Comparison of ENCODE assay signal across 8 mouse cellular contexts in the genomic region with DNA sequence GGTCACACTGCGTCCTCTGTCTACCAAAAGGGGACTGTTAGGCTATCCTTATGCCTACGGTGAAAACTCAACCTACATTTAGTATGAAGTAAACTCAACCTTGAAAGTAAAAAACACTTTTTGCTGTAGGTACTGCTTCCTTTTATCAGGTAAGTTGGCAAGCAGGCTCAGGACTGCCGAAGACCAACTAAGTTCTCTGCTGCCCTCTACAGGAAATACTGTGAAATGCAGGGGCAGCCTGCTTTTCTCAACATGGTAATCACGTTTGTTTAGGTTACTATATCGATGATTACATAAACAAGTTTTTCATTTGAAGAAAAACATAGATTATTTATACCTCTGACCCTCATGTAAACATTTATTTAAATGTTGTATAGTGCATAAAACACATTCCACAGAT. TPM values are rescaled to one million over a fixed set of nuclear protein-coding genes. Genes with fewer than 3 reads are reported as not detected.
DNase-seq lines count a peak whose midpoint lies in the region.

No protein-coding gene starts in this region.

- H3K4me1 ChIP-seq in embryonic facial prominence, embryonic 10.5 days, result peaks cover 10% of the 10 kb centered on the region
- peaks cover 16% of the 10 kb centered on the region for H3K4me1 ChIP-seq in limb, embryonic 10.5 days

- peak; percentile 53 to 74 for DNase-seq in urinary bladder, postnatal 36 days (ENCODE audit: low spot score in 2 of 2)
- no peak for DNase-seq in urinary bladder, adult 18-20 months (ENCODE audit: low spot score in 2 of 2)
- DNase-seq in adrenal gland, postnatal 36 days, result peak; percentile 67 to 82
- peak; percentile 74 for DNase-seq in embryonic facial prominence, embryonic 10.5 days (ENCODE audit: low spot score)
- peak; percentile 88 for DNase-seq in induced T-regulatory cell, adult 2 months (ENCODE audit: low read depth)
- peak; percentile 78 for DNase-seq in limb, embryonic 10.5 days (ENCODE audit: low spot score)
- DNase-seq in right cerebral cortex, adult 2 months (ENCODE audit: low spot score in 2 of 2), result peak; percentile 82 to 83
- DNase-seq in Muller cell, postnatal 12 days (ENCODE audit: inconsistent ontology term), result no peak

- H3K4me3 ChIP-seq in embryonic facial prominence, embryonic 10.5 days, result no peak overlapping the region
- no peak overlapping the region for H3K4me3 ChIP-seq in limb, embryonic 10.5 days

- no peaks in the 10 kb centered on the region for H3K27me3 ChIP-seq in embryonic facial prominence, embryonic 10.5 days (replicated peaks; ENCODE audit: low read depth, poor library complexity, severe bottlenecking)
- no peaks in the 10 kb centered on the region for H3K27me3 ChIP-seq in limb, embryonic 10.5 days (ENCODE audit: low read depth, poor library complexity, severe bottlenecking)

- H3K9me3 ChIP-seq in embryonic facial prominence, embryonic 10.5 days, result no peaks in the 10 kb centered on the region
- no peaks in the 10 kb centered on the region for H3K9me3 ChIP-seq in limb, embryonic 10.5 days (replicated peaks)

- WGBS in embryonic facial prominence, embryonic 10.5 days, result 42% methylated on average over 5 of the region's 5 CpGs
- 44% methylated on average over 5 of the region's 5 CpGs for WGBS in limb, embryonic 10.5 days

- peaks cover 45% of the 10 kb centered on the region for H3K36me3 ChIP-seq in embryonic facial prominence, embryonic 10.5 days (replicated peaks)
- peaks cover 49% of the 10 kb centered on the region for H3K36me3 ChIP-seq in limb, embryonic 10.5 days

- H3K27ac ChIP-seq in embryonic facial prominence, embryonic 10.5 days (replicated peaks), result no peak overlapping the region
- no peak overlapping the region for H3K27ac ChIP-seq in limb, embryonic 10.5 days

RNA-seq across cellular contexts. Expression of a gene that starts 21.1 kb away (rescaled TPM):
- 100 to 1,000 TPM; 163 to 196 TPM for total RNA-seq in adrenal gland, postnatal 36 days (2021)
- polyA plus RNA-seq in embryonic facial prominence, embryonic 10.5 days (2016; fragmentation: Nextera tagmentation; extraction: Ambion mirVana), result 100.0 and 117 TPM in 2 replicates
- 70.6 and 101 TPM in 2 replicates for polyA plus RNA-seq in limb, embryonic 10.5 days (2016; fragmentation: Nextera tagmentation; extraction: Ambion mirVana)

RNA-seq across cellular contexts. Expression of a gene that starts 21.2 kb away (rescaled TPM):
- not detected for total RNA-seq in adrenal gland, postnatal 36 days (2021)
- polyA plus RNA-seq in embryonic facial prominence, embryonic 10.5 days (2016; fragmentation: Nextera tagmentation; extraction: Ambion mirVana), result not detected in 2 replicates
- not detected in 2 replicates for polyA plus RNA-seq in limb, embryonic 10.5 days (2016; fragmentation: Nextera tagmentation; extraction: Ambion mirVana)

RNA-seq across cellular contexts. Expression of a gene that starts 42.9 kb away (rescaled TPM):
- total RNA-seq in adrenal gland, postnatal 36 days (2021), result not detected
- polyA plus RNA-seq in embryonic facial prominence, embryonic 10.5 days (2016; fragmentation: Nextera tagmentation; extraction: Ambion mirVana), result not detected in 2 replicates
- not detected in 2 replicates for polyA plus RNA-seq in limb, embryonic 10.5 days (2016; fragmentation: Nextera tagmentation; extraction: Ambion mirVana)

RNA-seq across cellular contexts. Expression of a gene that starts 48.2 kb away (rescaled TPM):
- total RNA-seq in adrenal gland, postnatal 36 days (2021), result not detected
- not detected in 2 replicates for polyA plus RNA-seq in embryonic facial prominence, embryonic 10.5 days (2016; fragmentation: Nextera tagmentation; extraction: Ambion mirVana)
- 0.09 TPM in 1 of 2 replicates, not detected in the other for polyA plus RNA-seq in limb, embryonic 10.5 days (2016; fragmentation: Nextera tagmentation; extraction: Ambion mirVana)

RNA-seq across cellular contexts. Expression of a gene that starts 59.4 kb away (rescaled TPM):
- total RNA-seq in adrenal gland, postnatal 36 days (2021), result not detected
- polyA plus RNA-seq in embryonic facial prominence, embryonic 10.5 days (2016; fragmentation: Nextera tagmentation; extraction: Ambion mirVana), result not detected in 2 replicates
- polyA plus RNA-seq in limb, embryonic 10.5 days (2016; fragmentation: Nextera tagmentation; extraction: Ambion mirVana), result not detected in 2 replicates

Comparison
In these comparisons a context has a peak if more than half of its experiments do, and no peak if none do; other contexts are left out.
1. DNase-seq: peak in urinary bladder, postnatal 36 days (2 of 2), adrenal gland, postnatal 36 days (2 of 2), embryonic facial prominence, embryonic 10.5 days (single experiment), induced T-regulatory cell, adult 2 months (single experiment), limb, embryonic 10.5 days (single experiment) and right cerebral cortex, adult 2 months (2 of 2); none in urinary bladder, adult 18-20 months (0 of 2) and Muller cell, postnatal 12 days (single experiment).